Mouse (Mus musculus) heart, adult 2 months (tissue): ENCODE data around the gene Vill.

Experiments used
- CTCF ChIP-seq: fragments of 200-600 bp; IDR thresholded peaks from 2 replicates; pipeline ENCODE4 v1.8.1; 2022; ENCODE audit warnings: antibody characterized with exemption, mild to moderate bottlenecking, moderate library complexity
- POLR2A ChIP-seq: fragments of 200-500 bp; IDR thresholded peaks from 2 replicates; pipeline ENCODE4 v1.6.1; 2011; ENCODE audit warnings: mild to moderate bottlenecking, low read depth, low read length, control low read depth; ENCODE audit not compliant: insufficient read depth

DNA sequence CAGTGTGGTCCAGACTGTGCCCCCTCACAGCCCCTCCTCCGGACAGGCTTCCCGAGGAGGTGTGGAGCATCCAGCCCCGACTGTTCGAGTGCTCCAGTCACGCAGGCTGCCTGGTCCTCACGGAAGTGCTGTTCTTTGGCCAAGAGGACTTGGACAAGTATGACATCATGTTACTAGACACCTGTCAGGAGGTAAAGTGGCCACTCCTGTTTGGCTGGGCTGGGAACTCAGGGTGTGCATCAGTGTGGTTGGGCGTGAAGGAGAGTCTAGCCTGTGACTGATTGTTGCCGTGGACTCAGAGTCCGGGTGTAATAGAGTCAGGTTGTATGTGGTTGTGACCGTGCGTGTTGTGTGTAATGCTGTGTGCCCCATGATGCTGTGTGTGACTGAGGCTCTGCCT lies 15.7 kb downstream of the Vill start:
- TF ChIP-seq POLR2A (no peak), CTCF (no peak)
